Mouse (Mus musculus): ENCODE measurements around the gene 4930568D16Rik. TPM values are rescaled to one million over a fixed set of nuclear protein-coding genes. Genes with fewer than 3 reads are reported as not detected.

The 4930568D16Rik gene
- not detected in 2 replicates for polyA plus RNA-seq (2016; fragmentation: Nextera tagmentation; extraction: Ambion mirVana)

DNA sequence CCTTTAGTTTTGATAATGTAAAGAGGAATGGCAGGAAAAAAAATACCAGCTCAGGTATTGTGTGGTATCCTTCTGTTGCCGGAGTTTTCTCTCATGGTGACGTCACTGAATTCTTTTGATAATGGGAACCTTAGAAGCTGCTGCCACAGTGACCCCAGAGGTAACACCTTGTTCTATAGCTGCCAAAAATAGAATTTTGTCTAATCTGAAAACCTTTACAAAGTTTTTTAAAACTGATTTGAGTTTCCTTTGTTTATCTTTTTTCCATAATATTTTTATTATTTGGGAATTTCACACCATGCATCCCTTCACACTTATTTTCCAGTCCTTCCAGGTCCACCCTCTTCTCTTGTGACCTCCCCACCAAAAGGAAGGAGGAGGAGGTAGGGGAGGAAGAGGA lies at the start of gene 4930568D16Rik:
Gene 4930568D16Rik, minus strand, starts transcription at position 101 of the 400 bp plus-strand sequence.
- H3K9ac ChIP-seq: no peak within 1 kb of the TSS
- H3K36me3 ChIP-seq: no peaks in the 10 kb centered on the region
- H3K27me3 ChIP-seq: no peaks in the 10 kb centered on the region
- no peak within 1 kb of the TSS for H3K4me3 ChIP-seq
- H3K4me2 ChIP-seq (replicated peaks): no peak within 1 kb of the TSS
- ATAC-seq (ENCODE audit: insufficient number of reproducible peaks, insufficient read depth, low FRiP score, low TSS enrichment): no peak
- H3K9me3 ChIP-seq: no peaks in the 10 kb centered on the region
- H3K27ac ChIP-seq: no peak within 1 kb of the TSS
- 81% methylated on average over 2 of the region's 2 CpGs for WGBS
- H3K4me1 ChIP-seq: no peaks in the 10 kb centered on the region

DNA sequence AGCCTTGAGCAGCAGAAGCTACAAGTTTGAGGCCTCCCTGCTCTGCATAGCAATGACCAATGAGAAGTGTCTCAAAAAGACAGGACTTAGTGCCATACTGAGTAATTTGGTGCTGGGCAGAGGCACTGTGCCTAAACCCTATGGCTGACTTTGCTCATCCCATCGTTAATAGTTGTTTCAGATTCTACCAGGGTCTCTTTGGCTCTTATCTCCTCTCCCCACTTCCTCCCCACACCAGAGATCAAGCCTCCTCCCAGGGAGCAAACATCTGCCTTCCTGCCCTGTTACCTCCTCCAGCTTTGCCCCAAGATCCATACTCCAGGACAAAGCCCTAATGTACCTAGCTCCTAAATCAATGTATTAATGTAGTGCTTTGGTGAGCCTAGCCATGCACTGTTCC lies 49.7 kb upstream of the 4930568D16Rik start:
- Histone ChIP-seq H3K27me3 (no peaks in the 10 kb centered on the region), H3K9ac (no peak overlapping the region), H3K9me3 (peaks cover 4% of the 10 kb centered on the region; the same call in 1 of the 2 replicates), H3K27ac (no peak overlapping the region), H3K4me3 (no peak overlapping the region), H3K4me2 (replicated peaks) (no peak overlapping the region), H3K36me3 (no peaks in the 10 kb centered on the region), H3K4me1 (no peaks in the 10 kb centered on the region)
- WGBS: 82% methylated on average over 1 of the region's 1 CpGs
- ATAC-seq (ENCODE audit: insufficient number of reproducible peaks, insufficient read depth, low FRiP score, low TSS enrichment): no peak

DNA sequence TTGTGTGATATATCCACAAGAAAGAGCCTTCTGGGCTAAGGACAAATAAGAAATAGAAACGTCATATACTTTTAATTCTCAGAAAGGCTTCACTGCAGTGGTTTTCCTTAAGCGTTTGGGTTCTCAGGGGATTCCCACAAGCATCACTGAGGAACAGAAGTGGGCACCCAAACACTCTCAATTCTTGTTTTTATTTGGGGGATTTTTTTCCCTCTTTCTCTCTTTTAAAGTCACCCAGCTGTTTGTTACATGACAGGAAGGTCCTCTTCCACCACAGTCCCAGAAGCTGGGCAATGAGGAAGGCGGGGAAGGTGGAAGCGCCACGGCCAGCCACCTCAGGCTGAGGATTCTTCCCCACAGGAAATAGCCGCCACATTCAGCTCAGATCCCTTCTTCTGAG lies 48.9 kb upstream of the 4930568D16Rik start:
- no peaks in the 10 kb centered on the region for H3K27me3 ChIP-seq
- H3K27ac ChIP-seq: no peak overlapping the region
- no peaks in the 10 kb centered on the region for H3K36me3 ChIP-seq
- no peak overlapping the region for H3K9ac ChIP-seq
- no peaks in the 10 kb centered on the region for H3K4me1 ChIP-seq
- H3K4me2 ChIP-seq (replicated peaks): no peak overlapping the region
- no peak for ATAC-seq (ENCODE audit: insufficient number of reproducible peaks, insufficient read depth, low FRiP score, low TSS enrichment)
- 76% methylated on average over 6 of the region's 6 CpGs for WGBS
- peaks cover 4% of the 10 kb centered on the region; the same call in 1 of the 2 replicates for H3K9me3 ChIP-seq
- H3K4me3 ChIP-seq: no peak overlapping the region

DNA sequence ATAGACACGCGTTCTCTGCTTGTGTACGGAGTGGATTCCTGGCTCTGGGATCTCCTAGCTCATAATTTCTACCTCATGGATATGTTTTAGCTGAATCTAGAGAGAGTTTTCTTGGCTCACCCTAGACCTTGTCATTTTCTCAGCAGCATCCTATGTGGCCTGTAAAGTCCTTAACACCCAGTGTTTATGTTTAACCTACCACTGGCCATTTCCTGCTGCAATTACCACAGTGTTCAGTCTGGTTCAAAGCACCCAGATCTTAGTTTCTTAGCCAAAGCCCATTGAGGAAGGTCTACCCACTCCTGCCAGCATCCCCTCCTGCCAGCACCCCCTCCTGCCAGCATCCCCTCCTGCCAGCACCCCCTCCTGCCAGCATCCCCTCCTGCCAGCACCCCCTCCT lies 45.3 kb upstream of the 4930568D16Rik start:
- Histone ChIP-seq H3K9me3 (no peaks in the 10 kb centered on the region), H3K9ac (no peak overlapping the region), H3K4me2 (replicated peaks) (no peak overlapping the region), H3K4me1 (no peaks in the 10 kb centered on the region), H3K27ac (no peak overlapping the region), H3K36me3 (0 out of 2 replicates have a peak, but pooled peaks cover 2% of the 10 kb centered on the region), H3K27me3 (no peaks in the 10 kb centered on the region), H3K4me3 (no peak overlapping the region)
- no peak for ATAC-seq (ENCODE audit: insufficient number of reproducible peaks, insufficient read depth, low FRiP score, low TSS enrichment)
- 91% methylated on average over 3 of the region's 3 CpGs for WGBS

DNA sequence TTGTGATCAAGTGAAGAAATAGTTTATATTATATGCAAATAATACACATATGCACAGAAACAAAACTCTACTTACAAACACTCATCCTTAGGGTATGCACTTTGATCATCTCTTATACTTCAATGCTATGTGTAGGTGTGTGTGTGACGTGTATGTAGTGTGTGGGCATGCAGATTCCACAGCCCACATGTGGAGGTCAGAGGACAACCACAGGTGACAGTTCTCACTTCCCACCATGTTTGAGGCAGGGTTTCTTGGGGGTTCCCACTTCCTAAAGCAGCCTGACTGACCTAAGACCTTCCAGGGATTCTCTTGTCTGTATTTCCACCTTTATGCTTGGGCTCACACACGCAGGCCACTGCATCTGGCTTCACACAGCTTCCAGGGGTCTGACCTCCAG lies 44.7 kb upstream of the 4930568D16Rik start:
- ATAC-seq (ENCODE audit: insufficient number of reproducible peaks, insufficient read depth, low FRiP score, low TSS enrichment): no peak
- Histone ChIP-seq H3K9ac (no peak overlapping the region), H3K9me3 (no peaks in the 10 kb centered on the region), H3K4me2 (replicated peaks) (no peak overlapping the region), H3K4me3 (no peak overlapping the region), H3K27me3 (no peaks in the 10 kb centered on the region), H3K27ac (no peak overlapping the region), H3K36me3 (0 out of 2 replicates have a peak, but pooled peaks cover 2% of the 10 kb centered on the region), H3K4me1 (no peaks in the 10 kb centered on the region)
- WGBS: 69% methylated on average over 2 of the region's 2 CpGs

DNA sequence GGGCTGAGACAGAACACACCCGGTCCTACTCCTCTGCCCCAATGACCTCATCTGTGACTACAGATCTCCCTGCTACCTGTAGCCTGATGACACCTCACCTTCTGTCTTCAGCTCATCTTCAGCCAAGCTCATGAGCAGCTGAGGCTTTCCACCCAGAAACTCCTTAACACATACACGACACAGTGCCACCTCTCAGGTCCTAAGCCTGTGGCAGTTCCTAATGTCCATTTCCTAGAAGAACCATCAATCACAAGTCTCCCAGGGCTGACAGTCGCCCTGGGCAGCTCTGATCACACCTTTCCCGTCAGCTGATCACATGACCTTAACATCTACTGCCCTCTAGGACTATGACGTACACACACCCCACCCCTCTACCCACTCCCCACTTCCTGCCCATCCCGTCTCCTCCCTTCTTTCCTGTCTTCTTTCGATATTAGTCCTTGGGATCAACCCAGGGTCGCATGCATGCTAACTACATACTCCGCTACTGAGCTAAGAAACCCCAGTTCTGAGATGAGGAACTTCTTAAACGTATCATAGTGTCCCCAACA lies 44.2 kb upstream of the 4930568D16Rik start:
- Histone ChIP-seq H3K9me3 (no peaks in the 10 kb centered on the region), H3K4me2 (replicated peaks) (no peak overlapping the region), H3K4me1 (no peaks in the 10 kb centered on the region), H3K27ac (no peak overlapping the region), H3K4me3 (no peak overlapping the region), H3K36me3 (0 out of 2 replicates have a peak, but pooled peaks cover 2% of the 10 kb centered on the region), H3K27me3 (no peaks in the 10 kb centered on the region), H3K9ac (no peak overlapping the region)
- WGBS: 73% methylated on average over 10 of the region's 10 CpGs
- no peak for ATAC-seq (ENCODE audit: insufficient number of reproducible peaks, insufficient read depth, low FRiP score, low TSS enrichment)

DNA sequence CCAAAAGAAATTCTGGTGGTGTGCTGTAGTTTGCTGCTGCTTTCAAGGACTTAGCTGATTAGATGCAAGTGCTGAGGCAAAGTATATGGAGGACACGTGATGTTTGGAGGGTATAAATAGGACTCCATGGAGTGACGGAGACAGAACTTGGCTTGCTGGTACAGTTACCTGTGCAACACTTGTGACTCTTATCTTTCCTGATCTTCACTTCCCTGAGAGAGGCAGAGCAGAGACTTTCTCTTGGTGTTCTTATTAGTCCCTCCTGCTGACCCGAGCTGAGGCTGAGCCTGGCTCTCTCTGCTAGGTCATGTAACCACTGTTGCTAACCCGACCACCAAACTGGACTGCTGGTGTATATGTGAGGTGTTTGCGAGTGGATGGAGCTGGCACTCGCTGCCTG lies 41.9 kb upstream of the 4930568D16Rik start:
- ATAC-seq (ENCODE audit: insufficient number of reproducible peaks, insufficient read depth, low FRiP score, low TSS enrichment): no peak
- Histone ChIP-seq H3K9ac (no peak overlapping the region), H3K27ac (no peak overlapping the region), H3K27me3 (no peaks in the 10 kb centered on the region), H3K36me3 (0 out of 2 replicates have a peak, but pooled peaks cover 2% of the 10 kb centered on the region), H3K4me1 (no peaks in the 10 kb centered on the region), H3K4me3 (no peak overlapping the region), H3K9me3 (no peaks in the 10 kb centered on the region), H3K4me2 (replicated peaks) (no peak overlapping the region)
- 87% methylated on average over 6 of the region's 6 CpGs for WGBS

DNA sequence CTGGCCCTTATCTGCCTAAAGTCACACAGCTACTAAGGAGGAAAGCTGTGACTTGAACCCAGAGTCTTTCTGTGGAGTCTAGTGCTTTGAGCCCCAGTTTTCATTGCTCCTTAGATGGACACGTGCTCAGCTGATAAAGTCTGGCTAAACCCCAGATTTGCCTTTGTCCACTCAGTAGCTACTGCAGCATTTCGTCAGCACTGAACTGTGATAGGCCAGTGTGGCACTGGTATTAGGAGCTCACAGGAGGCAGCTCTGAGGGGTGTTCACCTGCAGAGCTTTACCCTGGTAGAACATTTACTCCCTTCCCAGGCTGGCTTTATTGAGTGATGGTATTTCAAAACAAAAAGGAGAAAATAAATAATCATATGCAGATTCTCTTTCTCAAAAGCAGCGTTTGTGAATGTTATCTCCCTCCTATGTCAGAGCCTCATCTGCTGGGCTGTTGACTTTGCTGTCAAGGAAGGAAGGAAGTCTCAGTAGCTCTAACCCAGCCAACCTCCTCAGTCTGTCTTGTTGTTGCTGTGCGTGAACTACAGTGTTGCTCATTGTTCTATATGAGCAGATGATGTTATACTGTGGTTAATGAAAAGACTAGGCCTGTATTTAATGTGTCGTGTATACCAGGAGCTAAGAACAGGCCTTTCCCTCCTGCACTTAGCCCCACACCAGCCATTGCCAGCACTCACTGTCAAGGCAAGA lies 41.0 kb upstream of the 4930568D16Rik start:
- Histone ChIP-seq H3K4me2 (replicated peaks) (no peak overlapping the region), H3K36me3 (0 out of 2 replicates have a peak, but pooled peaks cover 2% of the 10 kb centered on the region), H3K4me1 (no peaks in the 10 kb centered on the region), H3K27ac (no peak overlapping the region), H3K9ac (no peak overlapping the region), H3K9me3 (no peaks in the 10 kb centered on the region), H3K27me3 (no peaks in the 10 kb centered on the region), H3K4me3 (no peak overlapping the region)
- WGBS: 79% methylated on average over 5 of the region's 5 CpGs
- ATAC-seq (ENCODE audit: insufficient number of reproducible peaks, insufficient read depth, low FRiP score, low TSS enrichment): no peak

DNA sequence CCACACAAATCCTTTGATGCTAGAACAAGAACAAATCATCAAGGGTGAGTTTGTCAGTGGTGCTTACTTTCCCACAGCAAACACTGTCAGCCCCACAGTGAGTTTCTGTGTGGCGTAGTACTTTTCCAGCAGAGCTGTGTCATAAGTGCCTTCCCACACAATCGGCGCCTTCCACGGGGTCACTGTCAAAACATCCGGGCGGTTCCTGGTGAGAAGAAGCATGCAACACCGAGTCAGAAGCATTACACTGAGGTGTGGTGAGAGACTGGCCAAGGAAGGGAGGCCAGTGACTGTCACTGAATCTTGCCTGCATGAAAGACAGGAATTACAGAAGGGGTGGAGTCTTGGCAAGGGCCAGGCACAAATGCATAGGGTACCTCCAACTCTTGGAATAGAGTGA lies 40.3 kb upstream of the 4930568D16Rik start:
- no peak for ATAC-seq (ENCODE audit: insufficient number of reproducible peaks, insufficient read depth, low FRiP score, low TSS enrichment)
- H3K9me3 ChIP-seq: no peaks in the 10 kb centered on the region
- no peaks in the 10 kb centered on the region for H3K27me3 ChIP-seq
- no peak overlapping the region for H3K9ac ChIP-seq
- 0 out of 2 replicates have a peak, but pooled peaks cover 2% of the 10 kb centered on the region for H3K36me3 ChIP-seq
- H3K4me2 ChIP-seq (replicated peaks): no peak overlapping the region
- H3K4me1 ChIP-seq: no peaks in the 10 kb centered on the region
- no peak overlapping the region for H3K27ac ChIP-seq
- WGBS: 84% methylated on average over 7 of the region's 7 CpGs
- no peak overlapping the region for H3K4me3 ChIP-seq

DNA sequence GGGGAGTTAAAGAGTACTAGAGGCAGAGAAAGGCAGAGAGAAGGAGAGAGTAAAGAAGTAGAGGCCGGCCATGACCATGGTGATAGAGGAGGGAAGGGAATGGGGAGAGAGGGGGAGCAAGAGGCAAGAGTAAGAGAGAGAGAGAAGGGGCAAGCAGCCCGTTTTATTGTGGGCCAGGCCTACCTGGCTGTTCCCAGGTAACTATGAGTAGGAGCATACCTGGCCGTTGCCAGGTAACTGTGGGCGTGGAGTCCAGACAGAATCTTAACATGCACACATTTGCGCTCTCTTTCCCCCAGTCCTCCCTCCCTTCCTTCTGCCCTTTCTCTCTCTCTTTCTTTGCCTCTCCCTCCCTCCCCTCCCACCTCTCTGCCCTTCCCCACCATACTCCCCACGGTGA lies 39.7 kb upstream of the 4930568D16Rik start:
- 83% methylated on average over 6 of the region's 6 CpGs for WGBS
- no peak for ATAC-seq (ENCODE audit: insufficient number of reproducible peaks, insufficient read depth, low FRiP score, low TSS enrichment)
- H3K9ac ChIP-seq: no peak overlapping the region
- no peak overlapping the region for H3K4me3 ChIP-seq
- H3K4me1 ChIP-seq: no peaks in the 10 kb centered on the region
- H3K9me3 ChIP-seq: no peaks in the 10 kb centered on the region
- H3K4me2 ChIP-seq (replicated peaks): no peak overlapping the region
- no peaks in the 10 kb centered on the region for H3K27me3 ChIP-seq
- 0 out of 2 replicates have a peak, but pooled peaks cover 2% of the 10 kb centered on the region for H3K36me3 ChIP-seq
- no peak overlapping the region for H3K27ac ChIP-seq

DNA sequence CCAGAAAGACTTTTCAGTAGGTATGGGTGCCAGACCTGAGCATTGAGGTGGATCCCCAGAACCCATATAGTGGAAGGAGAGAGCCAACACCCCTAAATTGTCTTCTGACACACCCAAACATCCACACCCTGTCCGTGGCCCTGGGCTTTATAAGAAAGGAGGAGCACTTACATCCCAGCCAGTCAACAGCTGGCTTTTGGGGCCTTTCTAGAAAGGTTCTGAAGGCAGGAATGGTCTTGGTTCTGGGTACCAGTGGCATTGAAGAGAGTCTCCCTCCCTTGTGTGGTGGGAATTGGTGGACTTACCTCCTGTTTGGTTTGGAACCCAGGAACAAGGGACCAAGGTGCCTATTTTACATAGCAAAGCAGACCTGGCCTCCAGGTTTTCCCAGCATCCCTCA lies 39.1 kb upstream of the 4930568D16Rik start:
- Histone ChIP-seq H3K27ac (no peak overlapping the region), H3K9me3 (no peaks in the 10 kb centered on the region), H3K4me1 (no peaks in the 10 kb centered on the region), H3K4me3 (no peak overlapping the region), H3K9ac (no peak overlapping the region), H3K27me3 (no peaks in the 10 kb centered on the region), H3K4me2 (replicated peaks) (no peak overlapping the region), H3K36me3 (0 out of 2 replicates have a peak, but pooled peaks cover 5% of the 10 kb centered on the region)
- ATAC-seq (ENCODE audit: insufficient number of reproducible peaks, insufficient read depth, low FRiP score, low TSS enrichment): no peak
- 50% methylated on average over 1 of the region's 1 CpGs for WGBS

DNA sequence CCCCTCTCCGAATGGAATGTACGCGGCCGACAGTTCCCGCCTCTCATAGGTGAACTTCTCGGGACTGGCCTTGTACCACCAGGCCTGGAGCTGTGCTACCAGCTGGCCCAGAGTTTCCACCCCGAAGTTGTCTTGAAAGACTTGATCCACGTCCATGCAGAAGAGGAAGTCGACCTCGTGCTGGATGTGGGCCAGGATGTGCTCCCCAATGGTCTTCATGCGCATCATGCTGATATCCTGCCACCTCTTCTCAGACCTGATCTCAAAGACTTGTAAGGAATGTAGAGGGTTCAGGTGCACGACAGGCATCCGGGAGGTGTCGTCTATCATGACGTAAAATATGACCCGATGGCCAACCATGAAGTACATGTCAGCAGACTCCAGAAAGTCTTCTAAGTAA lies 34.9 kb upstream of the 4930568D16Rik start:
- Histone ChIP-seq H3K4me1 (no peaks in the 10 kb centered on the region), H3K27me3 (no peaks in the 10 kb centered on the region), H3K4me3 (no peak overlapping the region), H3K9me3 (no peaks in the 10 kb centered on the region), H3K27ac (no peak overlapping the region), H3K9ac (no peak overlapping the region), H3K4me2 (replicated peaks) (no peak overlapping the region), H3K36me3 (0 out of 2 replicates have a peak, but pooled peaks cover 3% of the 10 kb centered on the region)
- WGBS: 93% methylated on average over 16 of the region's 16 CpGs
- ATAC-seq (ENCODE audit: insufficient number of reproducible peaks, insufficient read depth, low FRiP score, low TSS enrichment): no peak

Measured in embryonic facial prominence, embryonic 12.5 days (tissue).